Mouse (Mus musculus): ENCODE measurements around the gene Sema3a.

GRCm38 (mm10) chr5:13509163-13509562, 383.9 kb downstream of the Sema3a start:
- TF ChIP-seq CTCF (IDR thresholded peaks at IDR 0.05; ENCODE audit: extremely low read depth, insufficient read length, insufficient replicate concordance, low read depth, low read length) = no peak
- TF ChIP-seq POLR2A (IDR thresholded peaks at IDR 0.05; ENCODE audit: low read depth, low read length) = no peak
